Mouse (Mus musculus): ENCODE data around the gene 4933402J07Rik.

DNA sequence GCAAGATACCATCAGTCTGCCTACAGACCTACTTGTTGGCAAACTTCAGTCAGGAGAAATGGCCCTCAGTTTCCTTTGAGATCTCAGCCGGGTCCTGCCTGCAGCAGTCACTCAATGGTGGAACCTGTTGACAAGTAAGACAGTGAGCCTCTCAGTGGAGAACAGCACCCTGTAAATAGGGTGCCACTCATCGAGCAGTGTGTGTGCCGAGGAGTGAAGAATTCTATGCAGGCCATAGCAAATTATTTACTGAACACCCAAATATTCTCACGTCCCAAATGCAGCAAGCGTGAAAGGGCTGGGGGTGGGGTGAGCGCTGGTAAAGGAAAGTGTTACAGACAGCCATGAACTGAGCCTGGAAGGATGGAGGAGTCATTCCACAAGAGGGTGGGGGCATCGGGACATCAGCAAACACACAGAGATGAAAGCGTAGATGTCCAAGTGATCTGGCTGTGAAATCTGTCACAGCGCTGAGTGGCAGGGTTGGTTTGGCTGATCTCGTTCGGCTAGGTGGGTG lies 72.6 kb downstream of the 4933402J07Rik start:
- TF ChIP-seq EP300 (IDR thresholded peaks at IDR 0.05; ENCODE audit: low read depth) (no peak), CTCF (IDR thresholded peaks at IDR 0.05; ENCODE audit: low read depth) (no peak)
